Mouse (Mus musculus) erythroblast, embryonic 14.5 days (primary cell): ENCODE measurements around the gene Polr1d.

Experiments
- GATA1 ChIP-seq: IDR thresholded peaks from 2 replicates; pipeline ENCODE4 v1.6.1; 2012; ENCODE audit warnings: low read length, inconsistent platforms, mixed read lengths
- TAL1 ChIP-seq: IDR thresholded peaks from 3 replicates; pipeline ENCODE4 v1.6.1; 2012; ENCODE audit warnings: low read length, inconsistent platforms, mixed read lengths

DNA sequence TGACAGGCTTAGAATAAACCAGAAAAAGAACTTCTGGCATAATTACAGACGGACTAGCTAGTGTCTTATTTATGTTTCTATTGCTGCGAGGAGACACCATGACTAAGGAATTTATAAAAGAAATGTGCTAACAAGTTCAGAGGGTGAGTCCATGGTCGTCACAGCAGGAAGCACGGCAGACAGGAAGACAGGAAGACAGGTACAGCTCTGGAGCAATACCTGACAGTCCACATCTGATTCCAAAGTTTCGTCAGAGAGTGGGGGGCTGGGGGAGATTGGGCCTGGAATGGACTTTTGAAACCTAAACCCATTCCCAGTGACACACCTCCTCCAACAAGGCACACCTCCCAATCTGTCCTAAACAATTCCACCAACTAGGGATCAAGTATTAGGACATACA is 9.9 kb upstream of the Polr1d start:
- TF ChIP-seq TAL1 (no peak), GATA1 (no peak)
